Mouse (Mus musculus) urinary bladder, adult 2 months (tissue): ENCODE results near the gene Gm45837. TPM values are rescaled to one million over a fixed set of nuclear protein-coding genes. Genes with fewer than 3 reads are reported as not detected.

ENCODE experiments used
- DNase-seq: peaks from one replicate; pipeline ENCODE4 v3.0.0; 2022; ENCODE audit warnings: low spot score
- polyA plus RNA-seq: library from polyadenylated mRNA; depleted of rRNA; stranded (reverse); fragments of >200 nt; gene quantifications from 2 replicates; pipeline ENCODE4 v1.2.3, GENCODE M21; 2012

Gm45837 gene
- polyA plus RNA-seq, 1 experiment, result not detected

DNA sequence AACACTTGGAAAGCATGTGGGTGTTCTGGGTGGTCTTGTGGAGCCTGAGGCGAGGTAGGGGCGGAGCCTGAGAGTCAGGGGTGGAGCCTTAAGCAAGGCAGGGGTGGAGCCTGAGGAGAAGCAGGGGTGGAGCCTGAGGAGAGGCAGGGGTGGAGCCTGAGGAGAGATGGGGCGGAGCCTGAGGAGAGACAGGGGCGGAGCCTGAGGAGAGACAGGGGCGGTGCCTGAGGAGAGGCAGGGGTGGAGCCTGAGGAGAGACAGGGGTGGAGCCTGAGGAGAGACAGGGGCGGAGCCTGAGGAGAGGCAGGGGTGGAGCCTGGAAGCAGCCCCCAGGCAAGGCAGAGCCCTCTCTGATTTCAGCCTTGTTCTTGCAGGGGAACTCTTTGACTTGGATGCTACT is 90.5 kb downstream of the Gm45837 start:
- DNase-seq, result no peak

DNA sequence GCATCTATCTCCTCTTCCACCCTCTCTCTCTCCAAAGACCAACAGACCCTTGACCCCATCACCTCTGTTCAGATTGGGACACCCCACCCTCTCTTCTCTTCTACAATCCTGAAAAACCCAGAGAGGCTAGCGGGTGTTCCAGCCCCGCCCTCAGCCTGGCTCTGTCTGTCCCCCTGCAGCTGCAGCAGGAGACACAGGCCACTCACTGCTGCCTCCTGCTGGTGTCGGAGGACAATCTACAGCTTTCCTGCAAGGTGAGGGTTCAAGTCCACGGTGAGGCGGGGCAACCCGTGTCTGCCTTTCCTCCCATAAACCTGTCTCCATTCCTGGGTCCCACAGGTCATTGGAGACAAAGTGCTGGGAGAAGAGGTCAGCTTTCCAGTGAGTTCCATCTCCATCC is 91.0 kb downstream of the Gm45837 start:
- DNase-seq, result no peak

DNA sequence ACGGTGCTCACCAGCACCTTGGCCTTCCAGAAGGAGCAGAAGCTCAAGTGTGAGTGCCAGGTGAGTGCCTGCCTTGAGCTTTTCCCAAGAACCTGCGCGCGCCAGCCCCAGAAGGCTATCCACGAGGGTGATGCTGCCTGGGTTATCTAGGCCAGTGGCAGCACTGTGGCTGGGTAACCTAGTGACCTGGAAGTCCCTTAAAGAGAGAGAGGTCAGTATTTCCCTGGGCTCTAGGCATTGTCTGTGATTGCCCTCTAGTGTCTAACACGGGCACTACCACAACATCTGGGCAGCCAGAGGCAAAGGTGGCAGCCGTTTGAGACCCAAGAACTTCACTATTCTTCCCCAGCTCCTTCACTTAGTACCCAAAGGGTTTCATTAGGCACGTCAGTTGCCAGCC is 92.7 kb downstream of the Gm45837 start:
- no peak for DNase-seq

DNA sequence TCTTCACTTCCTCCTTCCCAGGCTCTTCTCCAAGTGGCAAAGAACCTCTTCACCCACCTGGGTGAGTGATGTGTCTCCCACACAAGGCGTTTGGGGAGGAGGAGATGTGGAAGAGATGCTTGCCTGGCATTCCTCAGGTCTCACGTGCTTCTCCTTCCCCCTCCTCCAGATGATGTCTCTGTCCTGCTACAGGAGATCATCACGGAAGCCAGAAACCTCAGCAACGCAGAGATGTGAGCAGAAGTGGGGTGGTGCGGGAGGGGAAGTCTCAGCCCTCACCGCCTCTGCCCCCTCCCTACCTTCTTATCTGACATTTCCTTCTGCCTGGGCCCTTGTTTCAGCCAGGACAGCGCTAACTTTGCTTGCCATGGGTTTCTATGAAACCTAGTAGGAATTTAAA is 93.1 kb downstream of the Gm45837 start:
- DNase-seq, result no peak

DNA sequence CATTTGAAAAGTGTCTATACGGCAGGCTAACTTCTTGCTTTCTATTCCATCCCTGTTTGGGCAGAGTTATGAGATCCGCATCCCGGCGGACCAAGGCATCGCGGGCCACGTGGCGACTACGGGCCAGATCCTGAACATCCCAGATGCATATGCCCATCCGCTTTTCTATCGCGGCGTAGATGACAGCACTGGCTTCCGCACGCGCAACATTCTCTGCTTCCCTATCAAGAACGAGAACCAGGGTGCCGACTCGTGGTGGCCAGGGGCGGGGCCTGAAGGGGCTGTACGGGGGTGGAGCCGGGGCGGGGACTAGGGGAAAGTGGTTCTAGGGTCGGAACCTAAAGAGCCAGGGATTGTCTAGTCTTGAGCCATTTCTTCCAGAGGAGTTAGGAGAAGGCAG is 93.8 kb downstream of the Gm45837 start:
- DNase-seq, result no peak

DNA sequence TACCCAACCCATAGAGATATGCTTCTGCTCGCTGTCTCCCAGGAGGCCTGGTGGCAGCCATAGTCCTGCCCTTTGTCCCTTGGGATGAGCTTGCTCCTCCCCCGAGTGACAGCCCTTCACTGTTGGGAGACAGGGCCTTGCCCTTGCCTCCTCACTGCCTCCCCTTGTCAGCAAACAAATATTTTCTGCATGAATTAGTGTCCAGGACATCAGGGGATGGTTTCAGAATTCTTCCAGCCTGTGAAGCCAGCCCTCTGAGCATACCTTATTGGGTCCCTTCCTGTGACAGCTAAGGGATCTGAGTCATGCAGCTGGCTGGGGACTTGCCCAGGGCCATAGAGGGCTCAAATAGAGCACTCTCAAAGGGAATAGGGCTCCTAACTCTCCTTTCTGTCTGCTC is 98.5 kb downstream of the Gm45837 start:
- no peak for DNase-seq

DNA sequence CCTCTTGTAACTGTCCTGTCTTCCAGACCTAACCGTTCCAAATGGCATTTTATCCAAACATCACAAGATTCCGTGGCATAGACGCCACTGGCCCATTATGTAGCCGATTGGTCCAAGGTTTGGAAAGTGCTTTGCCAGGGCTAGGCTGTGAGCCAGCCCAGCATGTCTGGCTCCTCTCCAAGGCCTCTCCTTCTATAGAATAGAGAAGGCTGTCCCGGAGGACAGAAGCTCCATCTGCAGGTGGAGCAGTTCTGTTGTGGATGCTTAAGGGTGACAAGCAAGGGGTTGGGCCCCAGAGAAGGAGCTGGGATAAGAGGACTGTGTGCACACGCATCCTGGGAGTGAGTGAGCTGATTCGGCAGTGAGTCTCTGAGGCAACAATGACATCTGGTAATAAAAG is 103.0 kb downstream of the Gm45837 start:
- DNase-seq, result no peak

DNA sequence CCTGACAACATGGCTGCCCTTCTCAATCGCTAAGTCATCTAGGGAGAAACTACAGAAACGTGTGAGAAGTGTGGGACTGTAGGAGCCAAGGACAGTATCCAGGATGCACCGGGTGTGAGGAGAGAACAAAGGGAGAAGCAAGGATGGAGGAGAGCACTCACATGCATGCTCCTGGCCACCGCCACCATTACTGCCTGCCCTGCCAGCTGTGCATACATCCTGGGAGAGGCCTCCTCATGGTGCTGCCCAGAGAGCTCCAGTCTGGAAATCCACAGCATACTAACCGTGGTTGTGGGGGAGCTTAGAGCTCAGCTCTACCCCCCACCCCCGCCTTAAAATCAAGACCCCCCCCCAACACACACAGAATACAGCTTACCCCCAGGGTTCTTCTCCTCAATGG is 104.1 kb downstream of the Gm45837 start:
- no peak for DNase-seq

DNA sequence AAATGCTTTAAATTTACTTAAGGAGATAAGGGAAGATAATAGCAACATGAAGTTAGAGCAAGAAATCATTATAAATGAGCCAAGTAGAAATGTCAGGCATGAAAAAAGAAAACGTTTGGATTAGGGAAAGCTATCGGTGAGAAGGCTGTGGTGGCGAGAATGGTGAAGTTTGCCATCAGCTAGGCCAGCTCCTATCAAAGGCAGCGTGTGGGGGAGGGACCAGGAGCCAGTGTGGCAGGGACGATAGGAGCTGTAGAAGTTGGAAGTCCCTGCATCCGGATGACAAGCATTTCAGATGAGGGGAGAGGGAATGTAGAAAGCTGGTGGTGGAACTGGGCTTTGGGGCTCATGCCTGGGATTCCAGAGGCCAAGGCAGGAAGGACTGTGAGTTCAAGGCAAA is 104.6 kb downstream of the Gm45837 start:
- no peak for DNase-seq

DNA sequence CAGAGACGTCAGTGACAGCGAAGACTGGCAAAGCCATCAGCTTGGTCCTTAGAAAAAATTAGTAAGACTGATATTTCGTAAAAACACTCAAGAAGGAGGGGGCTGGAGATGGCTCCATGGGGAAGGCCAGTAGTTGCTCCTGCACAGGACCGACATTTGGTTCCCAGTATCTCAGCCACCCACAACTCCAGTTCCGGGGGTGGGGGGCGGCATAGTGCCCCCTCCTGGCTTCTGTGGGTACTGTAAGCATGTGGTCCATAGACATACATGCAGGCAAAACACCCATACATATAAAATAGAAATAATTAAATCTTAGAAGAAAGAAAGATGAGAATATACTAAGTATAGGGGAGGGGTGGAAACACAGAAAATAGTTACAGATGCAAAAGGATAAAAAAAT is 105.8 kb downstream of the Gm45837 start:
- DNase-seq, result no peak

DNA sequence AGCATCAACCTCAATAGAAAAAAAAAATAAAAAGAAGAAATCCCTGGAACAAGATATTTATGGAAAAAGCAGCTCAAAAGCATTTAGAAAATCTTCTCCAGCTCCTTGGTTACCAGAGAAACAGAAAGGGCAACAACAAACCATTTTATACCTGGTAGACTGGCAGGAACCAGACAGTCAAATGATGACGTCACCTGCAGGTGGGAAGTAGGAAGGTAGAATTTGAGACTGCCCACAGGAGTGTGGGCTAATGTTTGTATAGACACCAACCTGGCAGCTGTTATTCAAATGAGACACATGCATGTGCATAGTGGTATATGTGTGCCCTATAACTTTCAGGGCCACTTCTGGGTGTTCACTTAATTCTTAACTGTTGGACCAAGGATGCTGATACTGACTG is 111.0 kb downstream of the Gm45837 start:
- DNase-seq, result no peak

DNA sequence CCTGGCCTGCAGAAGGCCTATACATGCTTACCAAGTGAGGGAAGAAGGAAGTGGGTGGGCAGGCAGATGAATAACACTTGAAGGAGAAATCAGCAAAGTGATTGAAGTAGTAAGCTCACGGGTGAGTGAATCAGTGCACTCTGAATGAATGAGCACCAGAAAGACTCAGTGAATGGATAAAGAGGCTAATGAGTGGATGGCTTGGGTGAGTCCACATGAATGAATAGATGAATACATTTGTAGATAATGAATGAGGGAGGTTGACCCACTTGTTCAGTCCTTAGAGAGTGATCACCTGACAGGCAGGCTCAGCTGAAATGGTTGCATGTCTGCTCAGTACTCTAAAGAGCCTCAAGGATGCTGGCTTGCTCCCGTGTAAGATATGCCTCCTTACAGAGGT is 112.5 kb downstream of the Gm45837 start:
- DNase-seq, result no peak

DNA sequence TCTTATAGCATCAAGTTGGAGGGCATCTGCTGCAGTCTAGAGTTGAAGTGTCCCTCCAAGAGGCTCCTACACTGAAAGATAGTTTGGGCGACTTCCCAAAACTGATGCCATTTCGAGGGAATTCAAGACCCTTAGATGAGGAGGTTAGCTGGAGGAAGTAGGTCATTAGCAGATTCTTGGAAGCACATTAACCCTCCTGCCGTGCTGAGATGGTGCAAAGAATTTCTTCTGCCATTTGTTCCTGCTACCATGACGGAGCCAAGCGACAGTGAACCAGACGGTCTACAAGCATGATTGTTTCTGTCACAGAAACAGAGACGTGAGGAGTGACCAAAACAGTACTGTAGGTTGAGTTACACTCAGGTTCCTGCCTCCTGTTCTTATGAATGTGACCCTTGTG is 115.8 kb downstream of the Gm45837 start:
- no peak for DNase-seq

DNA sequence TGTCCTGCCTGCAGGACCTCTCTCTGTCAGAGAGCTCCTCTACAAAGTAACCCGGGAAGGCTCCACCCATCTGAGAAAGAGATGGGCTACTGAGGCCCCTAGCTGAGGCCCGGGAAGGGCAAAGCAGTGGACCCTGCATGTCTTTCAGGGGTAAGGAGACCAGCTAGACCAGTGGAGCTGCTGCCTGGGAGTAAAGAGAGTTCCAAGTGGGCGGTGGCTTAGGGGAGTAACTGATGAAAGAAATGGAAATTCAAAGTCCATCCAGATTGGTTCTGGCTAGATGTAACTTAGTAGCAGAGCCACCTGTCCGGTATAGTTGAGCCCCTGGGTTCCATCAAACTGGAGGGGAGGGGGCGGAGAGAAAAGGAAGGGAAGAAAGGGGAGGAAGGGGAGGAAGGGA is 123.7 kb downstream of the Gm45837 start:
- DNase-seq, result no peak

DNA sequence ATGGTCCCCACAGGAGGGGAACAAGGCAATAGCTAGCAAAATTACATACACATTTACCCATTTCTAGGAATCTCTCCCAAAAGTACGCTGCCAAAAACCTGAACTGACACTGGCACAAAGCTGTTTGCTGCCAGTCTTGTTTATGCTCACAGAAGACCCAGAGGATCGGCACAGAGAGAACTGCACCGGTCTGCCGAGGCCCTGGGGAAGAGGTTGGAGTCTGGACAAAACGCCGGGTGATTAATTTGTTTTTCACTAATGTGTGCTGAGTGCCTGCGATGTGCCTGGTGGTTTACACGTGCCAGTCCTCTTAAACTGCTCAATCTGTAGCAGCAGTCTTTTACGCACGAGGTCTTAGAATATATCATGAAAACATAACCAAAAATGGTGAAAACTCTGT is 124.4 kb downstream of the Gm45837 start:
- no peak for DNase-seq

DNA sequence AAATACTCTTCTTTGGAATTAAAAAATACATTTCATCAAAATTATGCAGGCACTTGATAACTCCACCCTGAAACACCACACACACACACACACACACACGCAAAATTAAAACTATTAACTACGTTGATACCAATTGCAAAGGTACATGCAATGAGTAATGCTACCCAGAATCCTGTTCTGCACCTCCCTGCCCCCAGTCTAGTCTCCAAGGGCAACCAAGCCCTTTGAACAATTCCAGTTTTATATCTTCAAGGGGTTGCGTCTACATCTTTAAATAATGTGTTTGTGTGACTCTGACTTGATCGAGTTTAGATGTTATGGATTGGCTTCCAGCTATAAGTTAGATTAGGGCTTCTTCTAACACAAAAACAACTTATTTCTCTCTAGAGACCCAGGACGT is 124.8 kb downstream of the Gm45837 start:
- no peak for DNase-seq

DNA sequence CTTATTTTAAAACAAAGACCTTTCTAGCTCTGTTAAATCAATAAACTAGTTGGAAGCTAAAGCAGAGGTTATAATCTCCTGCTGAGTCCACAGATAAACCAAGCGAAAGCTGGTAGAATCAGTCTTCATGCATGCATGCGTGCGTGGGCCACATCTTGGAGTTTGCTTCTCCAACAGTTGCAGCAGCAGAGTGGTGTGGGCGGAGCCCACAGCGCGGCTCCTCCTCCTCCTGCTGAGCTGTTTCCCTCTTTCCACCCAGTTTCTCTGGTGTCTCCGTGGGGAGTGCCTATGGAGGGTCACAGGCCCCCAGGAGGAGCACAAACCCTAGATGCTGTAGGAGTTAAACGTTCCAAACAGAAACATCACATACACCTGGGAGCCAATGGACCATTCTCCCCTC is 126.9 kb downstream of the Gm45837 start:
- DNase-seq, result no peak

DNA sequence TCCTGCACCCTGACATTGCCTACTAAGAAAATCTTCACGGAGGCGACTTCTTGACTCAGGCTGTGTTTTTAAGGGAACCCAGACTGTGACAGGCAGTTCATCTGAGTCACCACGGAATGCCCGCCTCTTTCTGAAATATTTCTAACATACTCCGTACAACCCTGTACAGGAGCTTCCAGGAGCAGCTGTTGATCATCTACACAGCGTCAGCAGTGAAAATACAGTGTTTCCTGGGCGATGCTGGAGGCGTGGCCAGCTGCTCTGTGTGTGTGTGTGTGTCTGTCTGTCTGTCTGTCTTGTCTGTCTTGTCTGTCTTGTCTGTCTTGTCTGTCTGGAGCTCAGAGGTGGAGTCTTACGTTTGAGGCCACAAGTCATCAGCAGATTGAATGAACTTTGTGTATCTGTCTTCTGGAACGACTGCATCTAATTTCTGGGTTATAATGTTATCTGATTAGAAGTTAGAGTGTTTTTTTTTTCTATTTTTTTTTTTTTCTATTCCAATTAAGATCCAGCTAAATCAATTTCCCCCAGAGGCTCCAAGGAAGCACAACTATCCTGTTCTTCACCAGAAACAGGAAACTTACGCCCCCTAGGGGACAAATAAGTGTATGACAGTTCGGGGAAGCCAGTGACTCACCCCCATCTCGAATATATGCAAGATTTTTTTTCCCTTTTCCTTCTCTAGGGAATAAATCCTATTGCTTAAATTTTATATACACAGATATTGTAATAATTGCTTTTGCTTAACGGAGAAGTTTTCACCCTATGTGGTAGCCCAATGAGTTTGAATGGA is 127.7 kb downstream of the Gm45837 start:
- DNase-seq, result no peak

DNA sequence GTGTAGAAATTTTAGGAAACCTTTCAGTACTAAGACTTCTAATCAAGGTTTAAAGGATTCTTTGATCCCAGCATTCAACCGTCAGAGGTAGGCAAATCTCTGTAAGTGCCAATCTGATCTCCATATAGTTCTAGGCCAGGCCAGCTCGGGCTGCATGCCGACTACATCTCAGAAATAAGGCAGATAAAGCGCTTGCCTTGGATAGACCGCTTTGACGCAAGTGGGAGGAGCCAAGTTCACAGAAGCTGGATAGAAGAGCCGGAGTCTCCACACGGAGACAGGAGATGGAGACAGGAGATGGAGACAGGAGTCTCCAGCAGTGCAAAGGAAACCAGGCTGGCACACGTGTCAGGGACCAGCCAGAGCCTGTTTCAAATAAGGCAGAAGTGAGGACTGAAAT is 129.1 kb downstream of the Gm45837 start:
- DNase-seq, result no peak

DNA sequence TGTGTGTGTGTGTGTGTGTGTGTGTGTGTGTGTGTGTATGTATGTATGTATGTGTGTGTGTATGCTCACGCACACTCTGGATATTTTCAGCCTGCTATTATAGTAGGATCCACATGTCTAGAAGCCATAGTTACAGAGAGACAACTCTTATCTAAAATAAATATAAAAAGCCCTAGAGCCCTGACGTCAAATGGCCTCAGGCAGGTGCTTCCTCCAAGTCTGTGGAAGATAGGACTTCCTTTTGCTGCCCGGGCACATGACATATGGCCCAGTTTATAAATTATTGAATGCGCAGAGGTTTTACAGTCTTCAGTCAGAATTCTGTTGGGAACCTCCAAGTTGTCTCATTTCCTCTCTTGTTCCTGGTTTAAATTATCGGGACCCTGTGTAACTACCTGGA is 130.0 kb downstream of the Gm45837 start:
- no peak for DNase-seq

DNA sequence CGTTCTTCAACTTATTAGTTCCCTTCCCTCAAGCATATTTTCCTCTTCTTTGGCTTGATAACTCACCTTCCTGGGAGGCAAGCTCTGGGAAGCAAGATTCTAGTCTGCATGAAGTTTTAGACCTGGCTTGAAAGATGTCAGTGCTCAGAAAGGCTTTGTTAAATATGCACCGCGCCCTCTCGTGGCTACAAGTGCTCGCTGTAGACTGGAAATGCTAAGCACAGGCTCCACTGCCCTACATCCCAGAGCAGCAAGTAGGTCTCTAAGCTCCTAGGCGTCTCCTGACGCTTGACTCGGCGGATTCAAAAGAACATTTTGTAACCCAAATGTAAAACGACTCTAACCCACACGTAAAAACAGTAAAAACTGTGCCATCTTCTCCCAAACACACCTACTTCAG is 130.4 kb downstream of the Gm45837 start:
- no peak for DNase-seq

DNA sequence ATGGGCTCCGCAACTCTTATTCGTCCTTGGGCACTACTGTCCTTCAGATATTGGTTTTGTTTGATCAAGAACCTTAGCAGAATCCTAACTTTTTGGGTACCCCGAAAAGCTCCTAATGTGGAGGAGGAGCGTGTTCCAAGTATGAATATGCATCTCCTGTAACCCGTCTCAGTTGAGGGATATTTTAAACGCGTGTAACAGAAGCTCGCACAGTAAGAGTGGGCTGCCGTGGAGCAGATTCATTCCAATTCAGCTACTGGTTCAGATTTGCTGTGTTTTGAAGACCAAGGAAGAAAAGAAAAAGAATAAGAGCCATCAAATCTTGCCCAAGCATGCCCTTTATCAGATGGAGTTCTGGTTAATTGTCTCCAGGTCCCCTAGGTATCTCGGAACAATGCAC is 131.0 kb downstream of the Gm45837 start:
- no peak for DNase-seq

DNA sequence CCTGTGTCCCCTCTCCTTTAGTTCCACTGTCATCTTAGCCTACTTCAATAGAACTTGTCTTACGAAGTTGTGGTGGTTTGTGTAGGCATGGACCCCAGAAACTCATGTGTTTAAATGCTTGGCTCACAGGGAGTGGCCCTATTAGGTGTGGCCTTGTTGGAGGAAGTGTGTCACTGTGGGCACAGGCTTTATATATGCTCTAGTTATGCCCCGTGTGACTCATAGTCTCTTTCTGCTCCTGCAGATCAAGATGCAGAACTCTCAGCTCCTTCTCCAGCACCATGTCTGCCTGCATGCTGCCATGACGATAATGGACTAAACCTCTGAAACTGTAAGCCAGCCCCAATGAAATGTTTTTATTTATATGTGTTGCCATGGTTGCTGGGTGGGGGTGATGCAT is 137.0 kb downstream of the Gm45837 start:
- DNase-seq, result no peak

DNA sequence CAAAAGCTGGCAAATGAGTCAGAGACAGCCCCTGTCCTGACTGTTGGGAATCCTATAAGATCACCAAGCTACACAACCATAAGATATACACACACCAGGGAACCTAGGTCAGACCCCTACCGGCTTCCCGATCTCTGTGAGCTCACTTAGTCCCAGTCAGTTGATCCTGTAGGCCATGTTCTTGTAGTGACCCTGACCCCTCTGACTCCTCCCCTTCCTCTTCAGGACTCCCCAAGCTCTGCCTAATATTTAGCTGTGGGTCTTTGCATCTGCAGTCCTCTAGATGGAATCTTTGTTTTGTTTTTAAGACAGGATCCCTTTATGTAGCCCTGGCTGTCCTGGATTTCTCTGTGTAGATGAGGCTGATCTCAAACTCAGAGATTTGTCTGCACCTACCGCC is 138.6 kb downstream of the Gm45837 start:
- DNase-seq, result no peak
